Mouse (Mus musculus) stomach, postnatal 0 days (tissue): ENCODE measurements around the gene Dkc1. TPM values are rescaled to one million over a fixed set of nuclear protein-coding genes. Genes with fewer than 3 reads are reported as not detected.
A peak's percentile ranks its signal among the peaks of the same experiment; 100 is the strongest.

ENCODE experiments used
- ATAC-seq: fragments of 200-750 bp; cut with Nextera tagmentation; 2 replicates; pipeline ENCODE4 v1.8.0; 2017; ENCODE audit not compliant: low FRiP score, low TSS enrichment
- DNase-seq: peaks from one replicate; pipeline ENCODE4 v3.0.0-alpha.2; 2016; ENCODE audit warnings: low spot score
- H3K27ac ChIP-seq: fragments of 300-500 bp; sonication (generic); replicated peaks from 2 replicates; pipeline ENCODE4 v1.5.1; 2014; ENCODE audit warnings: mild to moderate bottlenecking, control low read depth
- H3K27me3 ChIP-seq: fragments of 300-500 bp; sonication (generic); 2 replicates; pipeline ENCODE4 v1.6.1; 2014; ENCODE audit warnings: low read length; ENCODE audit not compliant: control insufficient read depth, insufficient read depth
- H3K36me3 ChIP-seq: fragments of 300-500 bp; sonication (generic); 2 replicates; pipeline ENCODE4 v1.6.1; 2014; ENCODE audit warnings: low read length, mixed read lengths; ENCODE audit not compliant: control insufficient read depth, insufficient read depth
- H3K4me1 ChIP-seq: fragments of 300-500 bp; sonication (generic); replicated peaks from 2 replicates; pipeline ENCODE4 v1.6.1; 2014; ENCODE audit warnings: antibody characterized with exemption; ENCODE audit not compliant: control insufficient read depth, insufficient read depth
- H3K4me2 ChIP-seq: fragments of 300-500 bp; sonication (generic); replicated peaks from 2 replicates; pipeline ENCODE4 v1.6.1; 2014; ENCODE audit warnings: low read depth, mild to moderate bottlenecking, control low read depth, moderate library complexity
- H3K4me3 ChIP-seq: fragments of 300-500 bp; sonication (generic); 2 replicates; pipeline ENCODE4 v1.5.1; 2014; ENCODE audit warnings: low read depth, low read length, control low read depth
- H3K9ac ChIP-seq: fragments of 300-500 bp; sonication (generic); 2 replicates; pipeline ENCODE4 v1.6.1; 2014; ENCODE audit warnings: mild to moderate bottlenecking, low read length, control low read depth, mixed read lengths
- H3K9me3 ChIP-seq: fragments of 300-500 bp; sonication (generic); 2 replicates; pipeline ENCODE4 v1.6.1; 2016; ENCODE audit warnings: low read length; ENCODE audit not compliant: control insufficient read depth
- CTCF ChIP-seq: IDR thresholded peaks from 2 replicates; pipeline ENCODE4 v1.5.1; 2016; ENCODE audit warnings: antibody characterized with exemption, low read depth, mild to moderate bottlenecking, moderate library complexity
- EP300 ChIP-seq: optimal IDR thresholded peaks from 2 replicates; pipeline ENCODE3; 2016; ENCODE audit warnings: antibody characterized with exemption
- WGBS: fragments of 180-500 bp; shearing (Covaris S2); extraction: QIAGEN DNeasy Blood & Tissue Kit; methylation state at CpG from one replicate; pipeline ENCODE4 v1.1.7; 2014; 5-methylcytosine and 5-hydroxymethylcytosine counted together
- polyA plus RNA-seq: library from polyadenylated mRNA; unstranded; fragments of >200 nt; fragmentation: Nextera tagmentation; extraction: Ambion mirVana; gene quantifications from 2 replicates; pipeline ENCODE4 v1.2.1, GENCODE M21; 2015

The Dkc1 gene
- 43.2 and 52.4 TPM in 2 replicates for polyA plus RNA-seq

DNA sequence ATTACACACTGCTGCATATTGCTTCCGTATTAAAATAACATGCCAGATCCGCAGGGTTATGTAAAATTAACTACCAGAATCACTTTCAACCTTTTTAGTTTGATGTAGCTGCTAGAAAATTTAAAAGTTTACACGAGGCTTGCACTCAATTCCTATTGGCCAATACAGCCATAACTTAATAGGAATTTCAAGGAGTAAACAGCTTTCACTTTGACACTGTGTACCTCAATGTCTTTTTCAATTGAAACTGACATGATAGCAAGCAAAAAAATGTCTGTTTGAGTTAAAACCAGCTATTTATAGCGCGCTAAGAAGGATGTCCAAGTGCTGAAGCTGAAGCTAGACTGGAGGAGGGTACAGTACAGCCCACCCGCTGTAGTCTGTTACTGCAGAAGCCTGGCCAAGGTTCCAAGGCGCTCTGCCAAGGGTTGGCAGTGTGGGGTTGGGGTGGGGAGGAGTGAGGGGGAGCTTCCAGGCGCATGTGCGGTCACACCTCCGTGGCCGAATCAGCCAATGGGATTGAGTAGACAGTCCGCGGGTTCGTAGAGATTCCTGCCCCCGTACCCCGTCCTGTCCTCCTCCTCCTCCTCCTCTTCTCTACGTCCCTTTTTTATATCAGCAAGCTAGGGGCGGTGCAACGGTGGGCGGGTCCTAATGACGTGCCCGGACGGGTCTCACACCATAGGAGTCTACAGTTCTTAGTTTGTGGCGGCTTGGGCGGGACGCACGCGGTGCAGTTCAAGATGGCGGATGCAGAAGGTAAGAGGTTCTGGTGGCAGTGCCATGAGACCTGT is at the start of gene Dkc1:
Gene Dkc1 (plus strand): TSS at position 486 of the 794 bp plus-strand sequence.
- DNase-seq (peak; percentile 90), ATAC-seq (peak; percentile 100)
- H3K27ac ChIP-seq, result peak within 1 kb of the TSS; percentile 67
- H3K4me3 ChIP-seq, result peak within 1 kb of the TSS; percentile 46
- H3K9ac ChIP-seq, result peak within 1 kb of the TSS; percentile 54
- H3K4me2 ChIP-seq, result peak within 1 kb of the TSS; percentile 60
- no peaks in the 10 kb centered on the region for H3K36me3 ChIP-seq
- TF ChIP-seq CTCF (no peak), EP300 (no peak)
- no peaks in the 10 kb centered on the region for H3K4me1 ChIP-seq
- WGBS, result 11% methylated on average over 28 of the region's 29 CpGs
- no peaks in the 10 kb centered on the region for H3K27me3 ChIP-seq
- H3K9me3 ChIP-seq, result no peaks in the 10 kb centered on the region

DNA sequence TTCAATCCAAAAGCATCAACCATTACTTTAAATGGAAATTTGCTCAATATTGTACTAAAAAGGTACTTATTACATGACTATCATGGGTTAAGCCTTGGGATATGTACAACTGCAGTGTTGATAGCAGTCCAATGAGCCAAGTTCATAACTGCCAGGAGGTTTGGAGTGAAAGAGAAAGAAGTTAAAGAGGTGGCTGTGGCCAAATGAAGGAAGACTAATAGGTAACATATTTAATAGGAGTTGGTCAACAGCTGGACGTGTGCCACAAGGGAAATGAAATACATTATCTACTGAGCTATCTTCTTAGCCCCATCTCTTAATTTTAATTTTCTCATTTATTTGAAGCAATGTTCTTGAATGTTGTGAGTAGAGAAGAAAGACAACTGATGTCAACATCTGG is 49.7 kb upstream of the Dkc1 start:
- Histone ChIP-seq H3K9ac (no peak overlapping the region), H3K4me3 (no peak overlapping the region), H3K4me1 (no peaks in the 10 kb centered on the region), H3K4me2 (no peak overlapping the region), H3K36me3 (no peaks in the 10 kb centered on the region), H3K27me3 (no peaks in the 10 kb centered on the region), H3K9me3 (no peaks in the 10 kb centered on the region), H3K27ac (no peak overlapping the region)
- TF ChIP-seq EP300 (no peak), CTCF (no peak)
- no peak for ATAC-seq
- DNase-seq, result no peak
- 86% methylated on average over 1 of the region's 1 CpGs for WGBS

DNA sequence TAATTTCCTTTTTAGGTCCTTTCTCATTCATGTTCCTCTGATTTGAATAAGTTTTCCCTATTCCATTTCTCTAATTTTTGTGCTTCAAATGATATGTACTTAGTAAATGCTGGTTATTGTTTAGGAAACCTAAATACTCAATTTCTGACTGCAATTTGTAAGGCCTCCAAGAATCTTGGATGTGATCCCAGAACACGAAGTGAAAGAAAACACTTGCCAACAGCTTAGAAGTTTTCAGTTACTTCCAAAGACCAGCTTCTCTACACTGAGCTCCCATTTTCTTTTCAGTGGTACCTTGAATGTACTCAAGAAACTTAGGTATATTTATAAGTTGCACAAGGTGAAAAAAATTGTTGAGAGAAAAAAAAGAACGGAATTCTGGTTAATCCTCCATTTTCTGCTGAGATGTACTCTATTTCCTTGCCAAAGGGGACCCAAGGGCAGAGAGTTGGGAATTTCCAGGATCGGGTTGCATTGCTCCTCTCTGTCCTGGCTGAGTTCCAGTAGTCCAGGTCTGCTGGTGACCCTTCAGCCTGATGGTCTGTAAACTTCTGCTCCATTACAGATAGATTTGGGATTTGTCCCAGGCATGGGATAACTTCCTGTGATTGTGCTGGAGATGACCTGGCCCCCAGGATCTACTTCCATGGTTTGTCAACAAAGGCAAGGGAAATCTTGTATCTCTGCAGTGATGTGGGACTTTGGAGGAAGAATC is 48.6 kb upstream of the Dkc1 start:
- ATAC-seq (no peak), DNase-seq (no peak)
- H3K9ac ChIP-seq, result no peak overlapping the region
- TF ChIP-seq CTCF (no peak), EP300 (no peak)
- no peak overlapping the region for H3K27ac ChIP-seq
- no peaks in the 10 kb centered on the region for H3K27me3 ChIP-seq
- H3K4me1 ChIP-seq, result no peaks in the 10 kb centered on the region
- H3K9me3 ChIP-seq, result no peaks in the 10 kb centered on the region
- no peak overlapping the region for H3K4me2 ChIP-seq
- 30% methylated on average over 3 of the region's 3 CpGs for WGBS
- H3K4me3 ChIP-seq, result peak overlapping the region; percentile 10; the same call in 1 of the 2 replicates
- no peaks in the 10 kb centered on the region for H3K36me3 ChIP-seq

DNA sequence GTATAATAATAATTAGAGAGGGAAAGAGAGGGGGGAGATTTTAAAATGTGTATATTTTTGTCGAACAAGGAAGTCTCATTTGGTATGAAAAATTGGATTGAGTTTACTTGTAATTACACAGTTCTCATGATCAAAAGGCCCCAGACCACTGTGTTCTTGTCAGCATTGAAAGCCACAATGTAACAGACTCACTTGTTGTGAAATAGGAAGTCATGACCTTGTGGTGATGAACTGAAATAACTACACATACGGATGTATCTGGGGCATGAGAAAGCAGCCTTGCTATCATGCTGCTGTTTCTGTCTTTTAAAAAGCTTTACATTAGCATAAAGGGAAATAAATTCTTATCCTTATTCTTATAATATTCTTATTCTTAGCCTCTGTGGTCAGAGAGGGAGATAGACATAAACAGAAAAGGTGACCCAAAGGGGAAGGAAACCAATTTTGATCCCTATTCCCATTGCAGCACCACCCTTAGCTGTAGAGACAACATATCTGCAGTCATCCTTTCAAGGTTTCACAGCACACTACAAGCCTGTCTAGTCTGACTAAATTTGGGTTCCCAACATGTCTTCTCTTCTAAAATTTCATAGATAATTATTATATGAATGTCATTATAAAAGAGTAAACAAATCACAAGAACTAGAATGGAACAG is 39.4 kb upstream of the Dkc1 start:
- ATAC-seq (no peak), DNase-seq (no peak)
- Histone ChIP-seq H3K27me3 (no peaks in the 10 kb centered on the region), H3K4me2 (no peak overlapping the region), H3K36me3 (no peaks in the 10 kb centered on the region), H3K27ac (no peak overlapping the region), H3K9me3 (no peaks in the 10 kb centered on the region), H3K4me1 (no peaks in the 10 kb centered on the region), H3K4me3 (no peak overlapping the region), H3K9ac (no peak overlapping the region)
- no peak for TF ChIP-seq EP300
- 76% methylated on average over 2 of the region's 2 CpGs for WGBS

DNA sequence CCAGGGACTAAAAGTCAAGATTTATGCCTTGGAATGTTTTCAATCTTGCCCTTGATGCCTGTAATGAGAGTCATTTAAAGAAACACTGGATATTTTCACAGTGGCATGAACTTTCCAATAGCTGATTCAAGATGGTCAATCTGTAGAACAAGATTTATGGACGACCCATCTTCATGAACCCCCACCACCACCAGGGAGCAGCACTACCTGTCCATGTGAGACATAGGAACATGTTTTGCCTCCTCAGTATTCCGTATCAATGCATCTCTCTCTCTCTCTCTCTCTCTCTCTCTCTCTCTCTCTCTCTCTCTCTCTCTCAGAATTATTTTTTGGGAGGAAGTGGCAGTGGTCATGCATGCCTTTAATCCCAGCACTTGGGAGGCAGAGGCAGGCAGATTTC is 13.3 kb upstream of the Dkc1 start:
- ATAC-seq, result no peak
- H3K4me2 ChIP-seq, result no peak overlapping the region
- 55% methylated on average over 2 of the region's 2 CpGs for WGBS
- no peaks in the 10 kb centered on the region for H3K36me3 ChIP-seq
- H3K9ac ChIP-seq, result no peak overlapping the region
- H3K9me3 ChIP-seq, result no peaks in the 10 kb centered on the region
- H3K4me3 ChIP-seq, result no peak overlapping the region
- H3K27ac ChIP-seq, result no peak overlapping the region
- no peaks in the 10 kb centered on the region for H3K27me3 ChIP-seq
- no peaks in the 10 kb centered on the region for H3K4me1 ChIP-seq
- TF ChIP-seq CTCF (peak; percentile 37; the same call in 1 of the 2 replicates), EP300 (no peak)
- no peak for DNase-seq
